Mouse (Mus musculus) hindbrain, embryonic 10.5 days (tissue): Measurements from ENCODE around the gene Klf16. TPM values are rescaled to one million over a fixed set of nuclear protein-coding genes. Genes with fewer than 3 reads are reported as not detected.

Experiments
- DNase-seq: peaks from one replicate; pipeline ENCODE4 v3.0.0-alpha.2; 2017; ENCODE audit warnings: low spot score
- H3K27ac ChIP-seq: fragments of 300-500 bp; sonication (generic); 2 replicates; pipeline ENCODE4 v1.5.1; 2016; ENCODE audit warnings: mild to moderate bottlenecking, moderate library complexity
- H3K27me3 ChIP-seq: fragments of 300-500 bp; sonication (generic); 2 replicates; pipeline ENCODE4 v1.6.1; 2016; ENCODE audit warnings: mild to moderate bottlenecking; ENCODE audit not compliant: poor library complexity, insufficient read depth, severe bottlenecking
- H3K36me3 ChIP-seq: fragments of 300-500 bp; sonication (generic); 2 replicates; pipeline ENCODE4 v1.6.1; 2016; ENCODE audit warnings: mild to moderate bottlenecking, moderate library complexity
- H3K4me1 ChIP-seq: fragments of 300-500 bp; sonication (generic); replicated peaks from 2 replicates; pipeline ENCODE4 v1.6.1; 2016; ENCODE audit warnings: mild to moderate bottlenecking
- H3K4me3 ChIP-seq: fragments of 300-500 bp; sonication (generic); 2 replicates; pipeline ENCODE4 v1.5.1; 2016; ENCODE audit warnings: mild to moderate bottlenecking, moderate library complexity
- H3K9me3 ChIP-seq: fragments of 300-500 bp; sonication (generic); 2 replicates; pipeline ENCODE4 v1.6.1; 2016; ENCODE audit warnings: mild to moderate bottlenecking, moderate library complexity
- WGBS: fragments of 180-500 bp; shearing (Covaris S2); methylation state at CpG from one replicate; pipeline ENCODE4 v1.1.7; 2016; 5-methylcytosine and 5-hydroxymethylcytosine counted together
- polyA plus RNA-seq: library from polyadenylated mRNA; unstranded; fragments of >200 nt; fragmentation: Nextera tagmentation; extraction: Ambion mirVana; gene quantifications from 2 replicates; pipeline ENCODE4 v1.2.1, GENCODE M21; 2016

The Klf16 gene
- polyA plus RNA-seq, 1 experiment from 2014 or later, result 7.3 TPM

DNA sequence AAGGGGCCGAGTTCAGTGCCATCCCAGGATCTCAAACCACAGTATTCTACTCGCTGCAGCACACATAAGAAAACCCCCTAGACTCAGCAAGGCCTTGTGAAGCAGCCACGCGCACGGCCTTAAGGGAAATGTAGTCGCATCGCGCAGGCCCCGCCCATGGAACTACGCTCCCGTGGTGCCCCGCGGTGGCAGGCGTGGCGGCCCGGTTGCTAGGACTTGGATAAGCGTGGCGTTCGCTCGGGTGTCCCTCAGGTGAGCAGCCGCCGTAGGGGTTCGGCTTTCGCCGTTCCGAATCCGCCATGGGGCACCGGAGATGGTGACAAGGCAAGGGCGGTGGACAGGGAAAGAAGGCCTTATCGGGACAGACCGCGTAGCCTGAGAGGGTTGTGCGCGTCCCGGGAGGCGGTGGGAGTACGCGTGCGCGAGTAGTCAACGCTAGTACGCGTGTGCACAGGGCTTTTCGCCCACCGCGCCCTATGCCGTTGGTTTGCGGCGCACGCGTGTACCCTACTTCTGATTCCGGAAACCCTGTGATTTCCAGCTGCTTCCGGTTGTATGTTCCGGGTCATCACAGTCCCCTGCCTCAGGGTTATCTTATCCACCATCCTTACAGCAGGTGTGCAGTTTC is 25.7 kb upstream of the Klf16 start, which contains the start of the genes Scamp4 and Adat3:
Gene Scamp4 (plus strand): TSS at position 175 of the 628 bp plus-strand sequence.
Gene Adat3 (plus strand): TSS at position 183 of the 628 bp plus-strand sequence.
- Histone ChIP-seq H3K36me3 (peaks cover 21% of the 10 kb centered on the region), H3K4me3 (peak within 1 kb of the TSS; percentile 77), H3K27ac (peak within 1 kb of the TSS; percentile 90), H3K9me3 (no peaks in the 10 kb centered on the region), H3K4me1 (peaks cover 24% of the 10 kb centered on the region), H3K27me3 (no peaks in the 10 kb centered on the region; the same call in 1 of the 2 replicates)
- under 1% methylated on average over 54 of the region's 54 CpGs for WGBS
- DNase-seq, result peak; percentile 96

DNA sequence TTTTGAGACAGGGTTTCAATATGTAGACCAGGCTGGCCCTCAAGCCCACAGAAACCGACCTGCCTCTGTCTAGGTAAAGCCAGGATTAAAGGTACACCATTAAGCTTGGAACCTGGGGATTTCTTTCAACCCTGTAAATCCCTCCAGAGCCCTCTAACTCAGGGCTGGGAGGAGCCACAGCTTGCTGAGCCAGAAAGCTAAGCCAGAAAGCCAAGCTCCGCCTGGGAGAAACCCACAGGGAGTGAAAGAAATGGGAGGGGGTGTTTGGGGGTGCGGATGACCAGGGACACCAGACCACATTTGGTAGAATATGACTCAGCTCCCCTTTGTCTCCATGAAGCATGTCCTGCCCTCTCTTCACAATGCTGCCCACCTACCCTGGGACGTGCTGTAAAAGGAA is 19.2 kb upstream of the Klf16 start:
- Histone ChIP-seq H3K4me3 (no peak overlapping the region), H3K4me1 (no peaks in the 10 kb centered on the region), H3K9me3 (no peaks in the 10 kb centered on the region), H3K36me3 (no peaks in the 10 kb centered on the region), H3K27ac (peak overlapping the region; percentile 30; the same call in 1 of the 2 replicates), H3K27me3 (no peaks in the 10 kb centered on the region; the same call in 1 of the 2 replicates)
- no peak for DNase-seq
- 47% methylated on average over 4 of the region's 4 CpGs for WGBS

DNA sequence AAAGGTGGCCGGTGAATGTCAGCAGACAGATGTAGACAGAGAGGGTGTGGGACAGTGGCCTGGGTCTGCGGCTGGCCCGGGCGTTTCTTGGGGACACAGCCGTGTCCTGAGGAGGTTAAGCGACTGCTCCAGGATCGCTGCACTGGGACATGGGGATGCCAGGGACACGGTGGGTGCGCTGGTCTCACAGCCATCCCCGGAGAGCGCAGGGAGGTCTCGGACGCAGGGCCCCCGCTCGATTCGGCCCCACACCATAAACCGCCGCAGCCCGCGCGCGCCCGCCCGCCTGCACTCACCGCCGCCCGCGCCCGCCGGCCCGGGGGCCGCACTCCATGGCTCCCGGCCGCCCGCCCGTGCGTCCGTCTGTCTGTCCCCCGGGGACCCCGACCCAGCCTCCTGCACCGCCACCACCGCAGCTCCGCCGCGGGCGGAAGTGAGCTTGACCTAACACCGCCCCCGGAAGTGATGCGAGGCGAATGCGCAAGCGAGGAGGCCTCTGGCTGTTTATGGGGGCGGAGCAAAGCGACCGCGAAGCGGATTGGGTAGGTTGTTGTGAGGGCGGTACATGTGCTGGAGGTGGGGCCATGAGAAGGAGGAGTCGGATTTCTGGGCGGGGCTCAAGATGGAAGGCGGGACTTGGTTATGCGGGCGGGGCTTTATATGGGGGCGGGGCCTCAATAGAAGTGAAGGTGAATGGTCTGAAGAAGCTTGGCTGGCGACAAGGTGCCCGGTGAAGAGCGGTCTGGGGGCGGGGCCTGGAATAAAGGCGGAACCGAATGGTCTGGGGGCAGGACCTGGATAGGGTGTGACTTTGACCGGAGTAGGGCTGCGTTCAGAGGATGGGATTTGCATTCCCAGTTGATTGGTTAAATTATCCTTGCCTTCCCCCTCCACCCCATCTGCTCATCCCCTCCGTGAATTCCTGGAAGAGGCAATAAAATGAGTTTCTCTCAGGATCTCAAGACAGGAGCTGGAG is 13.0 kb upstream of the Klf16 start, which contains the start of gene Abhd17a:
Gene Abhd17a (minus strand): TSS at position 463 of the 976 bp plus-strand sequence.
- H3K4me3 ChIP-seq, result peak within 1 kb of the TSS; percentile 94
- H3K4me1 ChIP-seq, result peaks cover 51% of the 10 kb centered on the region
- peak; percentile 98 for DNase-seq
- no peaks in the 10 kb centered on the region for H3K27me3 ChIP-seq
- peaks cover 20% of the 10 kb centered on the region for H3K36me3 ChIP-seq
- H3K27ac ChIP-seq, result peak within 1 kb of the TSS; percentile 90
- WGBS, result under 1% methylated on average over 73 of the region's 73 CpGs
- no peaks in the 10 kb centered on the region for H3K9me3 ChIP-seq

DNA sequence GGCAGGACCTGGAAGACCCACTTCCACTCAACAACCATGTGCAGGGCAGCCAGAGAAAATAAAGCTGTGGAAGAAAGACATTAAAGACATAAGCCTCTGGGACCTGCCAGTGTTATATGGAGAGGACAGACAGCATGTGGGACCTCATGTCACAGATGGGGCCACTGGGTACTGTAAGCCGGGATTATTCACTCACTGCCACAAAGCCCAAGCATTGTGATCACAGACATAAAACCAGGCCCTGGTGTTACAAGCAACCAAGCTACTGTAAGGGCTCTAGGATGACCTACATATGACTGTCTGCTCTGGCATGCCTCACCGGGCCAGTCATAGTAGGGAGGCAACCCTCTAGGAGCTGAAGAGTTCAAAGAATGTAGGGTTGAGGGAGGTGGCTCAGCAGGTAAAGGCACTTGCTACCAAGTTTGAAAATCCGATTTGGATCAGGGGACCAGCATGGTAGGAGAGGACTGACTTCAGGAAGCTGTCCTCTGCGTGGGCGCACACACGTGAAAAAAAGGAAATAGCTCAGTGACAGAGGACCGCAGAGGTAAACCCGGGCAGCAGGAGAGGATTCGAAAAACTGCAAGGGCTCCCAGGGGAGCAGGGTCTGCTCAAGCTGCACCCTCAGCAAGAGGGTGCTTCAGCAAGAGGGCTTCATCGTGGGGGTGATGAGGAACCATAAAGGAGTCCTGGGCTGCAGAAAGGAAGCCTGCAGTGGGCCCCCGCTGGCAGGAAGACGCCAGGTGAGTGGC is 12.2 kb upstream of the Klf16 start:
- Histone ChIP-seq H3K36me3 (peaks cover 29% of the 10 kb centered on the region), H3K4me3 (peak overlapping the region; percentile 94), H3K9me3 (no peaks in the 10 kb centered on the region), H3K27ac (peak overlapping the region; percentile 90), H3K4me1 (peaks cover 59% of the 10 kb centered on the region), H3K27me3 (no peaks in the 10 kb centered on the region)
- DNase-seq, result no peak
- WGBS, result 19% methylated on average over 12 of the region's 12 CpGs

DNA sequence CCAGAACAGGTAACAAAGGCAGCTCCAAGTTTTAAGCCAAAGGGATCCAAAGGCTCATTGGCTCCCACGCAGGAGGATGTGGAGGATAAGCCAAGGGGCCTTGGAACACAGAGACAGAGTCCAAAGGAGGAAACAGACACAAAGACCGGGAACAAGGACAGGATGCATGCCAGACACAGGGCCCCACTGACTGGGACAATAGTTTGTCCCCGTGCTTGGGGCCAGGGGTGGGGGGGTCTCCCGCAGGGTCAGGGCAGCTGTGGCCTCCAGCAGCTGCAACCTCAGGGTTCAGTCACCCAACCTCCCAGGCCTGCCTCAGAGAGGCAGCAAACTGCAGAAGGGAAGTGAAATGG is 10.2 kb upstream of the Klf16 start:
- WGBS, result 31% methylated on average over 4 of the region's 4 CpGs
- peak overlapping the region; percentile 81 for H3K27ac ChIP-seq
- H3K9me3 ChIP-seq, result no peaks in the 10 kb centered on the region
- H3K27me3 ChIP-seq, result no peaks in the 10 kb centered on the region
- H3K4me3 ChIP-seq, result peak overlapping the region; percentile 32
- peaks cover 46% of the 10 kb centered on the region for H3K36me3 ChIP-seq
- peaks cover 60% of the 10 kb centered on the region for H3K4me1 ChIP-seq
- DNase-seq, result peak; percentile 20

DNA sequence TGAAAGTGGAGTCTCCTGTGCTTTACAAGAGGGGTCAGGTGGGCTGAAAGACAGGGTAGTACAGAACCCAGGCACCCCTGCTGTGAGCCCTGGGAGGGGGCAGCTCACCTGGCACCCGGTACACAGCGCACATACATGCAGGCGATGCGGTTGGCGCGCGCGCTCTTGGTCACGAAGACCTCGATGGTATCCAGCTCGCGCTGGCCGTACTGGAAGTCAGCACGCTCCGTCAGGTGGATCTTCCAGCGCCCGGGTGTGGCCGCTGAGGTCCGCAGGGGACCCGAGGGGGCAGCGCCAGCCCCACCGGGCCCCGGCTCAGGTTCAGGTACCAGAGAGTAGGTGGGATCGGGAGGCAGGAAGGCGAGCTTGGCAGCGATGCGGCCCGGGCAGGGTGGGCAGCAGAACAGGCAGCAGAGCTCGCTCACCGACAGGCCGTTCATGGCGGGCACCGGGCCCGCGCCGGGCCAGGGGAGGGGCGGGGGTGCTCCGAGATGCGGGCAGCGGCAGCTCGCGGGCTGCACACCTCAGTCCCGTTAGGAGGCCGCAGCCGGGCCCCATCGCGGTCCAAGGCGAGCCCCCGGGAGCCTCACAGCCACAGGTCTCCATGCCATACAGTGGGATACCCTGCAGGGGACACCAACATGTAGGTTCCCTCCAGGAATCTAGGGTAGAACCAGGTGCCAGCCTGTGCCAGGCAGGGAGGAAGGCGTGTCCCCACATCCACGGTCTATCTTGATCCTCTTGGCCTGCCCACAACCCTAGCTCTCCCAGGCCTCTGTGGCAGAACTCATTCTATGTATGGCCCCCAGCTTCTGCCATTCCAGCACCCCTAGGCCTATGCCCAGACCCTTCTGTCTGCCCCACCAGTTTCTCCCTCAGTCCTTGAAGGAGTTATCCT is 9.5 kb upstream of the Klf16 start:
- DNase-seq, result no peak
- Histone ChIP-seq H3K36me3 (peaks cover 51% of the 10 kb centered on the region), H3K27ac (peak overlapping the region; percentile 81), H3K4me1 (peaks cover 60% of the 10 kb centered on the region), H3K27me3 (no peaks in the 10 kb centered on the region), H3K9me3 (no peaks in the 10 kb centered on the region), H3K4me3 (peak overlapping the region; percentile 32)
- WGBS, result 96% methylated on average over 51 of the region's 51 CpGs

DNA sequence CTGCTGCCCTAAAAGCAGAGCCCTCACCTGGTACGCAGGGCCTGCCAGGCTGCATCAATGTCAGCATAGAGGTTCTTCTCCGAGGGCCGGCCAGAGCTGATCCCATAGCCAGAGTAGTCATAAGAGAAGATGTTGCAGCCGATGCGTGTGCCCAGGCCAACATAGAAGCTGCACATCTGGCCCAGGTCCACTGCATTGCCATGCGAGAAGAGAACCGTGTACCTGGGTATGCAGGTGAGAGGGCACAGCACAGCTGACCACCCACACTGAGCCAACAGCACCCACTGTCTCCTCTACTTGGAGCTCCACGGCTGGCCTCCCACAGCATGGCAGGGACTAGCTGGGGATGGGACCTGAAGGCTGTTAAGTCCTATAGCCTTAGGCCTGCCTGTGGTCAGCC is 8.5 kb upstream of the Klf16 start:
- Histone ChIP-seq H3K27ac (no peak overlapping the region), H3K9me3 (no peaks in the 10 kb centered on the region), H3K4me3 (no peak overlapping the region), H3K4me1 (peaks cover 58% of the 10 kb centered on the region), H3K27me3 (no peaks in the 10 kb centered on the region), H3K36me3 (peaks cover 51% of the 10 kb centered on the region)
- 94% methylated on average over 8 of the region's 8 CpGs for WGBS
- DNase-seq, result no peak

DNA sequence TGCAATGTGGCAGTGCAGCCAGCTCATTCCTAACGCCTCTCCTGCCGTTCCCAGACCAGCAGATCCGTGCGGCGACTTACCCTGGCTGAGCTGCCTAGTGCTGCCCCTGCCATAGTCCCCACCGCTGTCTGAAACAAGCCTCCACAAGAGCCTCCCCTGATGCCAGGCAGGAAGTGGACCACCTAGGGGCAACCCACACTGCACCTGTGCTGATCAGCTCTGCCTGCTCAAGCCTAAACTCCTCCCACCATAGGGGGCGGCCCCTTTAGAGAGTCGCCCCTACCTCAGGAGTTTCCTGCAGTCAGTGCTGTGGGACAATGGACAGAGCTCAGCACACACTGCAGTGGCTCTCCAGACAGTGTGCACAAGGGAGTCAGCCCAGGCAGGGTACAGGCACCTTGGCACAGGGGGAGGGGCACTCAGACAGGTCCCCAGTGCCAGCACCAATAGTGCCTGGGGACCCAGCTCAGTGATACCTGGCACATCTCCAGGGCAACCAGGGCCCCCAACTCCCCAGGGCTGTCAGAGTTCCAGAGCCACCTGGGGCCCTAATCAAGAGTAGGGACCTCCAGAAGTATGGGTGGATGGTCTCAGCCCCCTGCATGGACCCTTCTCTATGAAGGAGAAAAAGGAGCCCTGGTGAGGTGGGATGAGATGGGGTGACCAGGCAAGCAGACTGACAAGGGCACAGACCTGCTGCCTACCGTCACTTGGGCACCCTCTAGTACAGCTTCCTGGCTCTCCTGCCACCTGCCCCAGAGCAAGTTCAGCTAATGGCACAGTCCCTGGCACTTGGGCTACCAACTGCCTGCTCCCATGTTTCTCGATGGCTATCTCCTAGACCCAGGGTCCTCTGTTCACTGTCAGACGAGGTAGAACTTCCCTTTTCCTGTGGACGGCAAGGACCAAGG is 7.8 kb upstream of the Klf16 start:
- peaks cover 51% of the 10 kb centered on the region for H3K36me3 ChIP-seq
- no peak overlapping the region for H3K4me3 ChIP-seq
- H3K27ac ChIP-seq, result 0 out of 2 replicates have a peak overlapping the region, but pooled peaks have one; percentile 35
- WGBS, result 79% methylated on average over 12 of the region's 12 CpGs
- no peaks in the 10 kb centered on the region for H3K27me3 ChIP-seq
- peaks cover 52% of the 10 kb centered on the region for H3K4me1 ChIP-seq
- H3K9me3 ChIP-seq, result no peaks in the 10 kb centered on the region
- no peak for DNase-seq

DNA sequence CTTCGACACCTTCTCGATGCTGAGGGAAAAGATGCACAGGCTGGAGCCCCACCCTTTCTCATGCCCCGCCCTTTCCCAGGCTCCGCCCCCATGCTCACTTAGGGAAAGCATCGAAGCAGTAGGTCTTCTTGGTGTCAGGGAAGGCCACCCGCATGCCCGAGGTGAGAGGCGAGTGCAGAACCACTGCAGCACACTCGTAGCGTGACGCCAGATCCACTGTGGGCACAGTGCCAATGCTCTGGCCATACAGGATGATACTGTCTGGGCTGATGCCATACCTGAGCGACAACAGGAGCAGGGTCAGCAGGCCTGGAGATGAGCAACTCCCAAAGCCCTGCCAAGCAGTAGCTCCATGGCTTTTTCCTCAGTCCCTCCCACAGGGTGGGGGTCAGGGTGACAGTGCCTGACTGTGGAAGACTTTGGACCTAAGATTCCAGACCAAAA is 6.9 kb upstream of the Klf16 start:
- no peak for DNase-seq
- Histone ChIP-seq H3K4me3 (no peak overlapping the region), H3K27me3 (no peaks in the 10 kb centered on the region), H3K4me1 (peaks cover 46% of the 10 kb centered on the region), H3K27ac (0 out of 2 replicates have a peak overlapping the region, but pooled peaks have one; percentile 35), H3K36me3 (peaks cover 51% of the 10 kb centered on the region), H3K9me3 (no peaks in the 10 kb centered on the region)
- 71% methylated on average over 12 of the region's 12 CpGs for WGBS

DNA sequence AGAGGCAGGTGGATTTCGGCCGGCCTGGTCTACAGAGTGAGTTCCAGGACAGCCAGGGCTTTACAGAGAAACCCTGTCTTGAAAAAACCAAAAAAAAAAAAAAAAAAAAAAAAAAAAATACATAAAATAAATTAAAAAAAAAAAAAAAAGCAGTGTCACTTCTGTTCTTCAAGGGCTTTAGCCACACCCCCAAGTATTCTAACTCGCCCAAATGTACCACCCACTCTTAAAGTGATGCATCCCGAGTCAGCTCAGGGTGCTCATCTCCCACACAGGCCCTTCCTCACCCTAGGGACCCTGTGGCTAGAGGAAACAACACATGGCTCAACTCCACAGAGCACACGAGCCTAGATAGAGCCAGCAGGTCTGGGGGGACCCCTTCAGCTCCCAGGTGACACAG is 5.9 kb upstream of the Klf16 start:
- peaks cover 46% of the 10 kb centered on the region for H3K4me1 ChIP-seq

DNA sequence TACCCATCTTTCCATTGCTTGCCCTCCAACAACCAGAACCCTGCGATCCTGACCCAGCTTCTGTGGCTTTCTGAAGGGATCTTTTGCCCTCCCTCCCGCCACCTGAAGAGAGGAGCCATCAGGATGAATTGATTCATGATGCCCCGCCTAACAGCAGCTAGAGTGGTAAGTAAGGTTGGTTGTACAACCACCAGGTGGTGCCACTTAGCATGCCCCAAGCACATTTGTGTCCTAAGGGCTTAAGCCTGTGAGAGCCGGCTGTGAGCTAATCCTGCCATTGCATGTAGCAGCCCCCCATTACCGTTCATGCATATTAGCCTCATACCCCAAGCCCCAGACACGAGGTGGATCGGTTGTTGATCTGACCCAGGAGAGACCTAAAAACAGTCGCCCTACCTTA is 1.8 kb upstream of the Klf16 start:
- H3K4me3 ChIP-seq, result peak overlapping the region; percentile 79
- no peaks in the 10 kb centered on the region for H3K9me3 ChIP-seq
- peaks cover 53% of the 10 kb centered on the region for H3K4me1 ChIP-seq
- H3K27ac ChIP-seq, result peak overlapping the region; percentile 90
- peaks cover 18% of the 10 kb centered on the region for H3K36me3 ChIP-seq
- peak; percentile 47 for DNase-seq
- H3K27me3 ChIP-seq, result 0 out of 2 replicates have a peak, but pooled peaks cover 3% of the 10 kb centered on the region
- 7% methylated on average over 8 of the region's 8 CpGs for WGBS

More for the DNA sequence above, 5.9 kb upstream of the Klf16 start:
- Histone ChIP-seq H3K27ac (no peak overlapping the region), H3K27me3 (no peaks in the 10 kb centered on the region), H3K4me3 (no peak overlapping the region), H3K36me3 (peaks cover 51% of the 10 kb centered on the region), H3K9me3 (no peaks in the 10 kb centered on the region)
- WGBS, result 88% methylated on average over 5 of the region's 5 CpGs
- DNase-seq, result no peak
